Mouse (Mus musculus): ENCODE data around the gene Lcmt1.
A peak's percentile ranks its signal among the peaks of the same experiment; 100 is the strongest.

The Lcmt1 gene

DNA sequence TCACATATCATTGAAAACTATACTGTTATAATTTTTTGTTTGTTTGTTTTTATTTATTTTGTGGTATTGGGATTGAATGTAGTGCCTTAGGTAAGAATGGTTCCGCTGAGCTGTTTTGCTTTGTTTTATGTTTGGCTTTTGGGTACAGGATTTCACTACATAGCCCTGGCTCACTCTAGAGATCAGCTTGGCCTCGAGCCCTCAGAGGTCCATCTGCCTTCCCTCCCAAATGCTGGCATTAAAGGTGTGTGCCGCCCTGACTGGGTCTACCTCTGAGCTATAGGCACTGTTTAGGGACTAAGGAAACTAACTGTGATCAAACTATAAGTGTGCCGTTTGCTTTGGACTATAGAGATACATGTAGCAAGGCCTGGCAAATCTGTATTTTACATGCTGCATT lies 29.7 kb downstream of the Lcmt1 start:
- DNase-seq (ENCODE audit: low spot score) = no peak

GRCm38 (mm10) chr7:123401121-123401520 lies 31.5 kb downstream of the Lcmt1 start:
- DNase-seq (ENCODE audit: low spot score) = no peak

GRCm38 (mm10) chr7:123404198-123404597 lies 34.6 kb downstream of the Lcmt1 start:
- DNase-seq (ENCODE audit: low spot score) = peak; percentile 25

DNA sequence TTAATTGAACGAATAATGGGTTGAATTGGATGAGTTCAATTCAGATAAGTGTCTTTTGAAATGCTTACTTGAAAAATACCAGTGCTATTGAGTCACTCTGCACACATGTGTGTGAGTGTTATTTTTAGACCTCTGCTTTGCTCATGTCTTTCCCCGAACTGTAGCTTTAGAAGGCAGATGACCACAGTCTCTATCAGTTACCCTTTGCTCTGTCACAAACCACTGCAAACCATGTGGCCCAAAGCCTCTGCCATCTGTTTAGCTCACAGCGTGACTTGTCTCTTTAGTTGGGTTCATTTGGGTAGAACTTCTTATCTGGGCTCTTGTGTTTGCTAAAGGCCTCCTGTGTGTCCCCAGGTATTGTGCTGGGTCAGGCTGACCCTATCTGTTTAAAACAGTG lies 36.0 kb downstream of the Lcmt1 start:
- DNase-seq (ENCODE audit: low spot score) = no peak

DNA sequence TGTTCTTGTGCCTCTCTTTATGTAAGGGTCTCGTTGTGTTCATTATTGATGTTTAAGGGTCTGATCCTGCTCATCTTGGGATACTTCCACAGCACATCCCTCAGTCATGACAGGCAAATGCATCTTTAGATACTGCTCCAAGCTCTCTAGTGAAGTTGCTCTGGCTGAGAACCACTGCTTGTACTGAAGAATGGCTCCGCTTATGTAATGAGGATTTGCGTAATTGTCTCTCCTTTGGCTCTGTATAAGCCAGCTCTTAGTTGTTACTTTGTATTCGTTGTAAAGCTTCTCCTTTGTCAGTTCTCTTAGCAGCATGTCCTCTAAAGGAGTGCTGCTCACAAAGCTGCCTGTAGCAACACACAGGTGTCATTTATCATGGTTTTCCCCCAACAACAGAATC lies 37.4 kb downstream of the Lcmt1 start:
- DNase-seq (ENCODE audit: low spot score) = no peak

GRCm38 (mm10) chr7:123410502-123410901 lies 40.9 kb downstream of the Lcmt1 start:
- DNase-seq (ENCODE audit: low spot score) = no peak

DNA sequence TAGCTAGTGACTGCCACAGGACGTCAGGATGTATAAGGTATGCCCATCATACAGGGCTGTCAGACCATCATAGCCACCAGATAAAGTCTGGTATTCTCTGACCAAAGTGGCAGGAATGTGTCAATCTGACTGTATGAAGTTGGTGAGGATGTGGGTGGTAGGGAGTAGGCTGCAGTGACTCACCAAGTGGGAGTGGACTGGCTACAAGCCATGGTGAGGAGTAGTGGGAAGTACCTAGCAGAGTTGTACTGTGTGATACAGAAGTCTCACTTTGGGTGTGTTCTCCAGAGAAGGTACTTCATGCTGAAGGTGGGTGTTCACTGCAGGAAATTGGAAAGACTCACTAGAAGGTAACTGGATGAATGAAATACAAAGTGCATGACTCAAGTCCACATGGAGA lies 41.5 kb downstream of the Lcmt1 start:
- DNase-seq (ENCODE audit: low spot score) = peak; percentile 56

- peak; percentile 42 for DNase-seq (ENCODE audit: low spot score)
Observed at GRCm38 (mm10) chr7:123412143-123412542, 42.6 kb downstream of the Lcmt1 start.

DNA sequence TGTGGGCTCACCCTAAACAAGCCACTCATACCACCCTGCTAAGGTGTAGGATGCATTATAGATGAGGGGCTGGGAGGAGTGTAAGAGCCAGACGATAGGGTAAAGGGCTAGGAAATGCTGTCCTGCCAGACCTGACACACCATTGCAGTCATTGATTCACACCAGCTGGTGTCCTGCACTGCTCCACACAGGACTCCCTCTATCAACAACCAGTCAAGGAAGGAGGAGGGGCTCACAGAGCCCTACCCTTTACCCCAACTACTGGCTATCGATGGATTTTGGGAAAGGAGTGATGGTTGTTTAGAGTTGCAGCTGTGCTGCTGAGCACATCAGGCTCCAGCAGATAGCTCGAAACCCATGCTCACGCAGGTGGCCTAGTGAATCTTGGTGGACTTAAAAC lies 47.2 kb downstream of the Lcmt1 start:
- no peak for DNase-seq (ENCODE audit: low spot score)

- no peak for DNase-seq (ENCODE audit: low spot score)
Observed at GRCm38 (mm10) chr7:123417661-123418060, 48.1 kb downstream of the Lcmt1 start.

- DNase-seq (ENCODE audit: low spot score) = no peak
Observed at GRCm38 (mm10) chr7:123419984-123420383, 50.4 kb downstream of the Lcmt1 start.

DNA sequence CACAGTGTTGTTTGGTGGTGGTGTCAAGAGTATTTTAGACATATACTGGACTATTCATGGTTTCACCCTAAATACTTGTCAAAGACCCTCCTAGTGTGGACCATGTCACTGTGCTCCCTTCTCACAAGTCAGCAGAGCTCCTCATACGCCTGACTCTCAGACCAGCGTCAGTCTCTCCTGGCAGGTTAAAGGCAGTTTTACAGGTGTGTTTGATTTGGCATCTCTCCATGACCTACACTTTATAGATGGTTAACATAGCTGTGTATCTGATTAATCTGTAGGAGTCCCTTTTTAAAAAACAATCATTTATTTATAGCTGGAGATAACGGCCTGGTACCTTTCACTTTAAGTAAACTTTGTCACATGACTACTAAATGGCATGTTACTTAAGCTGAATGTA lies 52.4 kb downstream of the Lcmt1 start:
- DNase-seq (ENCODE audit: low spot score) = no peak

DNA sequence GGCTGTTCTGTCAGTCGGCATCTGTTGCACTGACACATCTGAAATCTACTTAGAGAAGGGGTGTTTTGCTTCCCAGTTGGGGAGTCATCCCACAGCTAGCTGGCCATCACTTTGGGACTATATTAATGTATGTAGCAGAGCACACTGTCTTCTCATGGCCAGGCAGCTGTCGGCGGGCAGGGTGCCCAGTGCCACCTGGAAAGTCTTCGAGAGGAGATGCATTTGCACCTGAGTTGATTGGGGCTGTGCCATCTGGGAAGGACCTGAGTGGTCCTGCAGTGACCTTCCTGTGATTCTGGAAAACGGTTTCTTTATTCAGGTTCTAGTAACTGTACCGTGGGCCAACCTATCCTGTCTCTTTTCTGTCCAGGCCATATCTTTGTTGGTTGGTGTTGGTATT lies 54.7 kb downstream of the Lcmt1 start:
- DNase-seq (ENCODE audit: low spot score) = no peak

DNA sequence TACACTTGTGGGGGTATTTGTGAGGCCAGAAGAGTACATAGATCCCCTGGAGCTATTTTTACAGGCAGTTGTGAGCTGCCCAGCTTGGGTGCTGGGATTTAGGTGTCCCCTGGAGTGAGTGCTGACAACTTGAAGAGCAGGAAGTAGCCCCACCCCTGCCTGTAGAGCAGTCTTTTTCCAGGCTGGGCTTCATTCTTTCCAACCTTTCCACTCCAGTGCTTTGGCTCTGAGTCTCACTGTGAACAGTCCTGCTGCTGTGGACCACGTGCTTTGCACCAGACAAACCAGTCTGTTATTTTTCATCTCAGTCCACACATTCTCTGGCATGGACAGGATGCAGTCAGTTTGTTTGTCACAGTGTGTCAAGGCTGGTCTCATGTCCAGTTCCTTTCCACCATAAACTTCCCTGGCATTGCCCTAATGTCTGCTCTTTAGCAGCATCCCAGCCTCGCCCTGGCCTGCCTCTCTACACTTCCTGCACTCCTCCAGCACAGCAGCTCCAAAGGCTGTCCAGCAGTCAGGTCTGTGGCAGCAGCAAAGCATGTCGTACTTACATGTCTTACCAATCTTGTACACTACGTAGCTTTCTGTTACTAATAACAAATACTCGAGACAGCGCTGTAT lies 55.7 kb downstream of the Lcmt1 start:
- no peak for DNase-seq (ENCODE audit: low spot score)

- no peak for DNase-seq (ENCODE audit: low spot score)
Observed at GRCm38 (mm10) chr7:123429624-123430410, 60.2 kb downstream of the Lcmt1 start.

DNA sequence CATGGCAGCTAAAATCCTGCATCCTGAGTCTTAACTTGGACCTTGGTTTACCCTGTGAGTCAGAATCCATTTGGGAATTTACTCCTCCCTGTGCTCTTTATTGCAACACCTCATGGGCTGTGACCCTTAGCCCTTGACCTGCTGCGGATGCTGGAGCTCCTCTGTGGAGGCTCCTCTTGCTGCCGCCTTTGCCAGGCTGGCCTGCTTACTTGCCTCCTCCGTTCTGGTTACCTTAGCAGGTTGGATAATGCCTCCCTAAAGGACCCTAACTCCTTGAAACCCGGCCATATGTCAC lies 60.8 kb downstream of the Lcmt1 start:
- no peak for DNase-seq (ENCODE audit: low spot score)

DNA sequence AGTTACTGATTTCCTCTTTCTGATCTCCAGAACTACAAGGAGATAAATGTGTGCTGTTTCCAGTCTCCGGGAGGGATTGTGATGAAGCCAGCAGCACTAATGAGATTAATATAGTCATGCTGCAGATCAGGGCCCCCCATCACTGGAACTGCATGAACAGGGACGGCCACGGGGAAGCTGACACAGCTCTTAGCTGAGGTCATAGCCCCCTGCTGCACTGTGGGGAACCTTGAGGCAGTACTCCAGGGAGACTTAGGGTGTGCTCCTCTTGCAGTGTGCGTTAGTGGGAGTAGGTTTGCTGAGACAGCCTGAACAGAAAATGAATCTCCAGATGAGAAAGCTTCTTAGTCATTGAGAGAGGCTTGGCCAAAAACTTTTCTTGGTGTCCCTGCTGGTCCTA lies 61.6 kb downstream of the Lcmt1 start:
- no peak for DNase-seq (ENCODE audit: low spot score)

- no peak for DNase-seq (ENCODE audit: low spot score)
Observed at GRCm38 (mm10) chr7:123442079-123442478, 72.5 kb downstream of the Lcmt1 start.

DNA sequence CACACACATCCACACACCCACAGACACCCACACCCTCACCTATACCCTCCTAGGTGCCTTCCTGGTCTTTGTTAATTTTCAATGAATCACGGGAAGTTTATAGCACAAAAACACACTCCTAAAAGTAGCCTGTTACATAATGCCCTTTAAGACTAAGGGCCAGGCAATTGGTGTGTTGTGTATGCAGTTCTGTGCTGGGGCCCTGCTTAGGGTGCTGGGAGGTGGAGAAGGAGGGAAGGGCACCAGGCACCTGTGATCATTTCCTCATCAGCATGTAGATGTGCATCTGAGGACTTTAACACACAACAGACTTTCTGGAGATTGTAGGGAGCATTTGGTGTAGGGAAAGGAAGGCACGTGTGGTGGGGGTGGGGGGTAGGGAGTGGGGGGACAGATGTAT lies 79.2 kb downstream of the Lcmt1 start:
- DNase-seq (ENCODE audit: low spot score) = no peak

DNA sequence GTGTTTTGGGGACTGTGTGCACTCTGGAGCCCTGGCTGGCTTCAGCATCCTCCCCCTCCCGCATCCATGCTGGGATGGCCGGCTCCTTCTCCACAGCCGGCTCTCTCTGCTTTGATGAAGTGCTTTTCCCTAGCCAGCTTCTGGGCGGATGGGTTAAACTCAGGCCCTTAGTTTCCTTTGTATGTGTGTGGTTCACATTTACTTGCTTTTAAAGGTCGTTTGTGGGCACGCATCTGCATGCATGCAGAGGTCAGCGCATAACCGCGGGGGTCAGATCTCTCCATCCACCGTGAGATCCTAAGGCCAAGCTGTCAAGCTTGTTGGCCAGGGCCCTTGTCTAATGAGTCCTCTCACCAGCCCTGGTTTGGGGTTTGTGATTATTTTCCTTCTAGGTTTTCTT lies 80.1 kb downstream of the Lcmt1 start:
- no peak for DNase-seq (ENCODE audit: low spot score)

DNA sequence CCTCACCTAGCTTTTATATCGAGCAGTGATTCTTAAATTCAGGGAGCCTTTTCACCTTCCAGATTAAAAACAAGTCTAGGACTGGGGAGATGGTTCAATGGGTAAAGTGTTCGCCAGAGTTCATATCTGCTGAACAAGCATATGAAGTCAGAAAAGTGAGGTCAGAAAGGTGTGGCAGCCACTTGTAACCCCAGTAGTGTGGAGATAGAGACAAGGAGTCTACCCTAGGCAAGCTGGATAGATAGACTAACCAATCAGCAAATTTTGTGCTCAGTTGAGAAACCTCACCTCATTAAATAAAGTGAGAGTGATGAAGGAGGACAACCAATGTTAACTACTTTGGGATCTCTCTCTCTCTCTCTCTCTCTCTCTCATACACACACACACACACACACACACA lies 80.9 kb downstream of the Lcmt1 start:
- no peak for DNase-seq (ENCODE audit: low spot score)

- DNase-seq (ENCODE audit: low spot score) = no peak
Observed at GRCm38 (mm10) chr7:123452551-123452950, 83.0 kb downstream of the Lcmt1 start.

- no peak for DNase-seq (ENCODE audit: low spot score)
Observed at GRCm38 (mm10) chr7:123453066-123453465, 83.5 kb downstream of the Lcmt1 start.

DNA sequence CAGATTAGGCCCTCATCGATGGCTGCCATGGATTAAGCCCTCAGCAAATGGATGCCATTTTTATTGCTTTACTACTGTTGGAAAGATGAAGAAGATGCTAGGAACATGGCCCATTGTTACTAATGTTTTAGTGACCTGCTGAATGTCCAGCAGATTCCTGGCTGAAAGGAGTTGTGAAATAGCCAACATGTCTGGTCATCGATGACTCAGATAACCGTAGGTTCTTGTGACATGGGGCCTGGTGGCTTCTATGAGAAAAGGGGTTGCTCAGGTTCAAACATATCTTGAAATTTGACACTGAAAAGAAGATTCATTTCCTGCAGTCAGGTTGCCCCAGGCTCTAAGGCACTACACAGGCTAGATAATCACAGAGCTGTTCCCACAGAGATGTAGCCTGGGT lies 85.5 kb downstream of the Lcmt1 start:
- DNase-seq (ENCODE audit: low spot score) = no peak

Data from layer of hippocampus, adult 11-12 months (tissue).